Mouse (Mus musculus): Measurements from ENCODE around the gene Stk16. TPM values are rescaled to one million over a fixed set of nuclear protein-coding genes. Genes with fewer than 3 reads are reported as not detected.

Stk16 gene
- polyA plus RNA-seq, 1 experiment = 140 TPM

- WGBS = 83% methylated on average over 16 of the region's 16 CpGs
- DNase-seq = no peak
- no peak for TF ChIP-seq POLR2A (IDR thresholded peaks at IDR 0.05; ENCODE audit: borderline replicate concordance, extremely low read depth, low read depth, low read length)
- TF ChIP-seq CTCF (IDR thresholded peaks at IDR 0.05; ENCODE audit: insufficient read depth, low read length) = no peak
- Histone ChIP-seq H3K4me1 (ENCODE audit: control insufficient read depth, insufficient read depth, low read length) (peaks cover 10% of the 10 kb centered on the region; the same call in 1 of the 2 replicates), H3K4me3 (replicated peaks; ENCODE audit: extremely low read depth, low read depth, low read length) (no peak overlapping the region)
Observed at GRCm38 (mm10) chr1:75247071-75247930, 36.7 kb downstream of the Stk16 start.

- Histone ChIP-seq H3K4me1 (ENCODE audit: control insufficient read depth, insufficient read depth, low read length) (peaks cover 10% of the 10 kb centered on the region; the same call in 1 of the 2 replicates), H3K4me3 (replicated peaks; ENCODE audit: extremely low read depth, low read depth, low read length) (no peak overlapping the region)
- DNase-seq = peak; percentile 37
- TF ChIP-seq CTCF (IDR thresholded peaks at IDR 0.05; ENCODE audit: insufficient read depth, low read length) (no peak), POLR2A (IDR thresholded peaks at IDR 0.05; ENCODE audit: borderline replicate concordance, extremely low read depth, low read depth, low read length) (no peak)
- 38% methylated on average over 9 of the region's 9 CpGs for WGBS
Observed at GRCm38 (mm10) chr1:75248041-75248772, 37.6 kb downstream of the Stk16 start.

DNA sequence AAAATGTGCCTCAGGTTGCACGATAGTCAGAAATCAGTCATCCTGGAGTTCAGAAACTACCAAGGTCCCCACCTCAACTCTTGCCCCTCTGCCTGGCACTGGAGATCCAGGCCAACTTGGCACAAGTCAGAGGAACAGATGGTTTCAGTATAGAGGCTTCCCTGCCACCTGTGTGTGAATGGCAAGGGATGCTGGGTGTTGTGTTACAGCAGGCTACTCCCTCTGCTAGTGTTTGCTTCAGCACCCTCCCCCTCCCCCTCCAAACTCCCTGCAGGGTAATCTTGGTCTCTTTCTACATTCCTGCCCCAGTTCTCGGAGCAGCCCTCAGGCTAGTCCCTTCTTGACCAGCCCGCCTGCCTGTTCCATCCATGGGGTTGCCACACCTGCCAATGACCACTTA lies 39.9 kb downstream of the Stk16 start:
- no peak for DNase-seq
- TF ChIP-seq POLR2A (IDR thresholded peaks at IDR 0.05; ENCODE audit: borderline replicate concordance, extremely low read depth, low read depth, low read length) (no peak), CTCF (IDR thresholded peaks at IDR 0.05; ENCODE audit: insufficient read depth, low read length) (no peak)
- 75% methylated on average over 3 of the region's 3 CpGs for WGBS
- Histone ChIP-seq H3K4me1 (ENCODE audit: control insufficient read depth, insufficient read depth, low read length) (peaks cover 10% of the 10 kb centered on the region; the same call in 1 of the 2 replicates), H3K4me3 (replicated peaks; ENCODE audit: extremely low read depth, low read depth, low read length) (no peak overlapping the region)

DNA sequence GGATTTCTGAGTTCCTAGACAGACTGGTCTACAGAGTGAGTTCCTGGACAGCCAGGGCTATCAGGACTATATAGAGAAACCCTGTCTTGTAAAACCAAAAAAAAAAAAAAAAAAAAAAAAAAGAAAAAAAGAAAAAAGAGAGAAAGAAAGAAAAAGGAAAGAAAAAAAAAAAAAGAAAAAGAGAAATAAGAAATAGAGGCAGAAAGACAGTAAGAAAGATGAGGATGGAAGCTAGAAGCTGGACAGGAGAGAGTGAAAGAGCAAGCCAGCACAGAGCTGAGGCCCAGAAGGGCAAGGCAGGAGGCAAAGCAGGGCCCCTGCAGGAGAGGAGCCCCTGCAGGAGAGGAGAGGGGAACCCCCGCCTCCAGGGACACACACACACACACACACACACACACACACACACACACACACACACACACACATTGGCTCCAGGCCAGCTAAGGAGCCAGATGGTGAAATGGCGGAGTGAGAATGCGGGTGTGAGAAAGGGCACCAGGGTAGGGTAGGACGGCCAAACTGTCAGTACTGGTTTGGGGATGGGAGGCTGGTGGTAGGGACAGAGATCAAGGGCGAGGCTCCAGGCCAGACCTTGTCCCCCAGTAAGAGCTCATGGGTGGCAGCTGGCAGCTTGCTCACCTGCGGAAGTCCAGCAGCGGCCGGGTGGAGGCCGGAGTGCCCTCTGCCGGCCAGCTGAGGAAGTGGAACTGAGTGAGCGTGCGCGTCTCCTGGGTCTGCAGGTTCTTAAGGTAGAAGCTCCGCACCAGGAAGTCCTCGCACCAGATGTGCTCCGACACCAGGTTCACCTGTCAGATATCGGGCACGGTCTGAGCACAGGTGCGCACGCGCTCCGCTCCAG lies 40.7 kb downstream of the Stk16 start:
- DNase-seq = peak; percentile 83
- H3K4me1 ChIP-seq (ENCODE audit: control insufficient read depth, insufficient read depth, low read length) = peaks cover 10% of the 10 kb centered on the region; the same call in 1 of the 2 replicates
- peak overlapping the region; percentile 52 for H3K4me3 ChIP-seq (replicated peaks; ENCODE audit: extremely low read depth, low read depth, low read length)
- TF ChIP-seq POLR2A (IDR thresholded peaks at IDR 0.05; ENCODE audit: borderline replicate concordance, extremely low read depth, low read depth, low read length) (0 out of 2 replicates have a peak, but pooled peaks have one; percentile 9), CTCF (IDR thresholded peaks at IDR 0.05; ENCODE audit: insufficient read depth, low read length) (peak; percentile 59)
- WGBS = 6% methylated on average over 21 of the region's 22 CpGs

GRCm38 (mm10) chr1:75252308-75252707 lies 41.7 kb downstream of the Stk16 start:
- peaks cover 10% of the 10 kb centered on the region; the same call in 1 of the 2 replicates for H3K4me1 ChIP-seq (ENCODE audit: control insufficient read depth, insufficient read depth, low read length)
- DNase-seq = no peak
- H3K4me3 ChIP-seq (replicated peaks; ENCODE audit: extremely low read depth, low read depth, low read length) = no peak overlapping the region
- TF ChIP-seq POLR2A (IDR thresholded peaks at IDR 0.05; ENCODE audit: borderline replicate concordance, extremely low read depth, low read depth, low read length) (no peak), CTCF (IDR thresholded peaks at IDR 0.05; ENCODE audit: insufficient read depth, low read length) (no peak)
- WGBS = 64% methylated on average over 13 of the region's 13 CpGs

- 70% methylated on average over 16 of the region's 16 CpGs for WGBS
- TF ChIP-seq CTCF (IDR thresholded peaks at IDR 0.05; ENCODE audit: insufficient read depth, low read length) = no peak
- no peak for TF ChIP-seq POLR2A (IDR thresholded peaks at IDR 0.05; ENCODE audit: borderline replicate concordance, extremely low read depth, low read depth, low read length)
Observed at GRCm38 (mm10) chr1:75253029-75253428, 42.4 kb downstream of the Stk16 start.

GRCm38 (mm10) chr1:75253849-75254624 lies 43.4 kb downstream of the Stk16 start:
- DNase-seq = peak; percentile 84
- TF ChIP-seq POLR2A (IDR thresholded peaks at IDR 0.05; ENCODE audit: borderline replicate concordance, extremely low read depth, low read depth, low read length) (no peak), CTCF (IDR thresholded peaks at IDR 0.05; ENCODE audit: insufficient read depth, low read length) (peak; percentile 78)
- H3K4me1 ChIP-seq (ENCODE audit: control insufficient read depth, insufficient read depth, low read length) = peaks cover 2% of the 10 kb centered on the region; the same call in 1 of the 2 replicates
- WGBS = 62% methylated on average over 16 of the region's 16 CpGs
- no peak overlapping the region for H3K4me3 ChIP-seq (replicated peaks; ENCODE audit: extremely low read depth, low read depth, low read length)

More at GRCm38 (mm10) chr1:75253029-75253428, 42.4 kb downstream of the Stk16 start:
- peaks cover 8% of the 10 kb centered on the region; the same call in 1 of the 2 replicates for H3K4me1 ChIP-seq (ENCODE audit: control insufficient read depth, insufficient read depth, low read length)
- no peak overlapping the region for H3K4me3 ChIP-seq (replicated peaks; ENCODE audit: extremely low read depth, low read depth, low read length)
- DNase-seq = no peak

DNA sequence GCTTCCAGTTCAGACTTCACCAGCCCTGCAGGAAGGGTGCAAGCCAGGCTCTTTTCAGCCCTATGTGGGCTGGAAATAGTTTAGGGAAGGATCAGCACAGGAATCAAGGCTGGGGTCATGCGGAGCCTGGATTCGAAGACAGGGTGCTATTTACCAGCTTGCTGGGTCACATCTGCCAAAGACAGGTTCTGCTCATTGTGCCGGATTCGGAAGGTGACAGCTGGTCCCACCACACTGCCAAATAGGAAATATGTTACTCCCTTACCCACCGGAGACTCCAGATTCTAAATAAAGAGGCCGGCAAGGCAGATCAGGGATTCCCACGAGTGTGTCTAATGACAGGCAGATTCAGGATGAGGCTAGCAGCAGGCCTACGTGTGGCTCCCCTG lies 44.0 kb downstream of the Stk16 start:
- peaks cover 2% of the 10 kb centered on the region; the same call in 1 of the 2 replicates for H3K4me1 ChIP-seq (ENCODE audit: control insufficient read depth, insufficient read depth, low read length)
- DNase-seq = no peak
- no peak for TF ChIP-seq POLR2A (IDR thresholded peaks at IDR 0.05; ENCODE audit: borderline replicate concordance, extremely low read depth, low read depth, low read length)
- H3K4me3 ChIP-seq (replicated peaks; ENCODE audit: extremely low read depth, low read depth, low read length) = no peak overlapping the region
- WGBS = 68% methylated on average over 8 of the region's 8 CpGs
